Mouse (Mus musculus) small intestine, adult 2 months (tissue): ENCODE results near the gene Fggy. TPM values are rescaled to one million over a fixed set of nuclear protein-coding genes. Genes with fewer than 3 reads are reported as not detected.

Experiments used
- H3K27ac ChIP-seq: fragments of 200-500 bp; 2 replicates; pipeline ENCODE4 v1.5.1; 2012; ENCODE audit warnings: low read depth, low read length, control low read depth, inconsistent platforms; ENCODE audit not compliant: insufficient read depth
- H3K27me3 ChIP-seq: fragments of 200-500 bp; 2 replicates; pipeline ENCODE4 v1.6.1; 2012; ENCODE audit warnings: mild to moderate bottlenecking, moderate library complexity, low read length, inconsistent platforms; ENCODE audit not compliant: control insufficient read depth, insufficient read depth
- H3K36me3 ChIP-seq: fragments of 200-500 bp; 2 replicates; pipeline ENCODE4 v1.6.1; 2012; ENCODE audit warnings: mild to moderate bottlenecking, low read length, control low read depth, inconsistent platforms; ENCODE audit not compliant: control insufficient read depth, insufficient read depth
- H3K4me1 ChIP-seq: fragments of 200-500 bp; 2 replicates; pipeline ENCODE4 v1.6.1; 2012; ENCODE audit warnings: low read length, inconsistent platforms, mixed read lengths; ENCODE audit not compliant: control insufficient read depth, insufficient read depth, insufficient read length
- H3K4me3 ChIP-seq: fragments of 200-500 bp; 2 replicates; pipeline ENCODE4 v1.5.1; 2012; ENCODE audit warnings: low read depth, mild to moderate bottlenecking, control low read depth, inconsistent platforms, low read length, moderate library complexity
- CTCF ChIP-seq: fragments of 200-500 bp; IDR thresholded peaks from 2 replicates; pipeline ENCODE4 v1.5.1; 2012; ENCODE audit warnings: low read depth, mild to moderate bottlenecking, control low read depth, inconsistent platforms, low read length, moderate library complexity, mixed read lengths; ENCODE audit not compliant: insufficient replicate concordance, insufficient read length; ENCODE audit errors: extremely low read depth
- POLR2A ChIP-seq: fragments of 200-500 bp; IDR thresholded peaks from 2 replicates; pipeline ENCODE4 v1.6.1; 2012; ENCODE audit warnings: low read depth, mild to moderate bottlenecking, control low read depth, inconsistent platforms, low read length, moderate library complexity
- WGBS: fragments of 180-500 bp; shearing (Covaris S2); methylation state at CpG from one replicate; pipeline ENCODE4 v1.1.7; 2018; 5-methylcytosine and 5-hydroxymethylcytosine counted together
- polyA plus RNA-seq: library from polyadenylated mRNA; depleted of rRNA; stranded (reverse); fragments of >200 nt; gene quantifications from 2 replicates; pipeline ENCODE4 v1.2.3, GENCODE M21; 2012

Fggy gene
- polyA plus RNA-seq, 1 experiment, result 0.52 TPM

DNA sequence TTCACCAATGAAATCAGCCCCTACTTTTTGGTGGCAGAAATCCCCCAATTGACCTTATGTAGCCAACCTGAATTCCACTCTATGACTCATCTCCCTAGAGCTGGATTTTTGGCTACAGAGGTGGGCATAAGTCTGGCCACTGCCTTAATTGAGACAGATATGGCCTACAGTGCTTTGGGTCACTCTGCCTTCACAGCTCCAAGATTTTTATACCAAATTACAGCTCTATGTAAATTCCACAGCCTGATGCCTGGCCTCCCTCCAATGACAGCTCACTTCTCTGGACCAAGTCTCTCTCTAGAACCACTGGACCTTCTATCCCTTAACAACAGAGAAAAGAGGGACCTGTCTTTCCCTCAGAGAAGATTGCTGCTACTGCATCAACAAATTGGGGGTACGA lies 371.5 kb downstream of the Fggy start:
- Histone ChIP-seq H3K4me1 (peaks cover 4% of the 10 kb centered on the region), H3K4me3 (no peak overlapping the region), H3K27ac (no peak overlapping the region), H3K27me3 (no peaks in the 10 kb centered on the region), H3K36me3 (no peaks in the 10 kb centered on the region)
- no peak for TF ChIP-seq POLR2A
- no peak for TF ChIP-seq CTCF
- WGBS, result 94% methylated on average over 1 of the region's 1 CpGs

DNA sequence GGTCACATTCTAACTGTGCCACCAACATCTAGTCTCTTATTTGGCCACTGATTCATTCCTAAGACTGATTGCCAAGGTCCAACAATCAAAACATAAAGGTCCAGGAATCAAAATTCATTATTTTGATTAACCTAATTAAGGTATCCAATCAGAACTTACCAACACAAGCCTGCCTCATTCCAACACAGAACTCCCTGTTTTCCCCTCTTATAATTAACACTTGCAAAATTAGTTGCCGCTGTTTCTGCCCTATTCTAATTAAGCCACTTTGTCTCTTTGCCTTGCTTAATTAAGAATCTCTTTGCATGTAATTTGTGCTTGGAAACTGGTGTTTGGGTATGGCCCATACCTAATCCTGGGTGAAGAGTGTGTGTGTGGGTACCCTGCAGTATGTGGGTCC lies 372.6 kb downstream of the Fggy start:
- TF ChIP-seq CTCF (no peak), POLR2A (no peak)
- H3K27ac ChIP-seq, result no peak overlapping the region
- H3K36me3 ChIP-seq, result no peaks in the 10 kb centered on the region
- WGBS, result 95% methylated on average over 1 of the region's 1 CpGs
- H3K27me3 ChIP-seq, result no peaks in the 10 kb centered on the region
- H3K4me1 ChIP-seq, result peaks cover 10% of the 10 kb centered on the region
- H3K4me3 ChIP-seq, result no peak overlapping the region

DNA sequence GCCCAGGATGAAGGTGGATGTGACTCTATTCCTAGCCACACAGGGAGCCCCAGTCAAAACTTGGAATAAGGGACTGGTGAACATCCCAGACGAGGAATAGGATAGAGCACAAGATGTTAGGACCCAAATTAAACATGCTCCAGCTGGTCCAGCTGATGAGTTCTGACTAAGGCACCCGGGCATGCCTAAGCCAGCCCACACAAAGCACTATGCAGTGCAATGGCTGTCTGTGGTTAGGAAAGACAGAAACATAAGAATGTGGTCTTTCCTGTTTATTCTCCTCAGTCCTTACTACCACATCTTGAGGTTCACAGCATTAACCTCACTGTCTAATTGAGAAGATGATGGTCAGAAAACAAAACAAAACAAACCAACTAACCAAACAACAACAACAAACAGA lies 374.0 kb downstream of the Fggy start:
- no peak for TF ChIP-seq POLR2A
- TF ChIP-seq CTCF, result no peak
- 76% methylated on average over 2 of the region's 2 CpGs for WGBS

GRCm38 (mm10) chr4:95933801-95934356 lies 376.6 kb downstream of the Fggy start:
- Histone ChIP-seq H3K27ac (peak overlapping the region; percentile 95), H3K4me1 (peaks cover 14% of the 10 kb centered on the region; the same call in 1 of the 2 replicates), H3K4me3 (no peak overlapping the region), H3K36me3 (no peaks in the 10 kb centered on the region), H3K27me3 (no peaks in the 10 kb centered on the region)
- 28% methylated on average over 9 of the region's 9 CpGs for WGBS
- no peak for TF ChIP-seq CTCF
- TF ChIP-seq POLR2A, result no peak

More for the DNA sequence above, 374.0 kb downstream of the Fggy start:
- Histone ChIP-seq H3K36me3 (no peaks in the 10 kb centered on the region), H3K4me1 (peaks cover 12% of the 10 kb centered on the region; the same call in 1 of the 2 replicates), H3K4me3 (no peak overlapping the region), H3K27me3 (no peaks in the 10 kb centered on the region), H3K27ac (no peak overlapping the region)

DNA sequence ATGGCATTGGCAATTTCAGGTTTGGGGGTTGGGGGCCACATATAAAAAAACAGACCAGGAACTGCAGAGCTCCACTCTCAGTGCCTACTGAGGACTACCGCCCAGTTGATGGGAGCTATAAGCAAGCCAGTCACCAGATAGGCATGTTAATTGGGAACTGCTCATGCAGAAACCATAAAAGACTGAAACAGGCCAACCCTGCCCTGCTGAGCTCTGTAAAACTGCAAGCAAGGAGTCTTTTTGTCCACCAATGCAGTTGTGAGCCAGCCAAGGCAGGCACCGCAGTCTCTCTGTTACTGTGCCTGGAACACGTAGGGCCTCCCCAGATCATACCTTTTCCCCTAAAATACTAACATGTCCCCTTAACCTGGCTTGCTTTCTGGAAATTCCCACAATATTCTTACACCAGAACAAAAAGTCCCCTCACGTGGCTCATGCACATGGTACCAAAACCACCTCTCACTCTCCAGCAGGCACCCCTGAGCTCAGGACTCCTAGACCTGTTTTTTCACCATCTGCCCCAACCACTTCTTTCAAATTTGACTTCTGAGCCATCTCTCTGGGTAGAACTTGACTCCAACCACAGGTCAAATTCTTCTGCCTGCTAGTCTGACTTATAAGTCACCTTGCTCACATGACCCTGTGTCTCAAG lies 377.2 kb downstream of the Fggy start:
- Histone ChIP-seq H3K4me3 (no peak overlapping the region), H3K27ac (peak overlapping the region; percentile 95), H3K36me3 (no peaks in the 10 kb centered on the region), H3K27me3 (no peaks in the 10 kb centered on the region), H3K4me1 (peaks cover 15% of the 10 kb centered on the region; the same call in 1 of the 2 replicates)
- TF ChIP-seq POLR2A (no peak), CTCF (no peak)
- 33% methylated on average over 4 of the region's 4 CpGs for WGBS

- TF ChIP-seq CTCF (no peak), POLR2A (no peak)
- Histone ChIP-seq H3K4me3 (no peak overlapping the region), H3K27ac (no peak overlapping the region), H3K27me3 (no peaks in the 10 kb centered on the region), H3K4me1 (peaks cover 16% of the 10 kb centered on the region; the same call in 1 of the 2 replicates), H3K36me3 (no peaks in the 10 kb centered on the region)
- 25% methylated on average over 3 of the region's 3 CpGs for WGBS
These were observed 381.4 kb downstream of the Fggy start for GRCm38 (mm10) chr4:95938701-95939100.

- Histone ChIP-seq H3K27ac (no peak overlapping the region), H3K4me1 (no peaks in the 10 kb centered on the region), H3K4me3 (no peak overlapping the region), H3K36me3 (no peaks in the 10 kb centered on the region), H3K27me3 (no peaks in the 10 kb centered on the region)
- WGBS, result 82% methylated on average over 1 of the region's 1 CpGs
- TF ChIP-seq POLR2A (no peak), CTCF (no peak)
These were observed 390.6 kb downstream of the Fggy start for GRCm38 (mm10) chr4:95947896-95948295.

DNA sequence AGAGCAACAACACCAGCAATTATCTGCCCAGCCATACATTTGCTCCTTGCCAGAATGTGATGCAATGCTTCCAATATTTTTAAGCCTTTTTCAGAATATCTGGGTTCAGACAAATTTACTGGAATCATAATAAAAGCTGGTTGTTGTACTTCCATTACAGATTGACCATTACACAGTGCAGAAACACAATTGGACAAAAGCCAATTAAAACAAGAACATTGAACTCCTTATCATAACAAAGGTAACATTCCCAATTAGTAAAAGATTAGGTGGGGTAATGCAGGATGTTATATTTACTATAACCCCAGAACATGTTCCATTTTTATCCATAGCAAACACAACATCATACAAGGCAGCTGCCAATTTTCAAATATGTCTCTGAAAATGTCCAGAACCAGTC lies 396.0 kb downstream of the Fggy start:
- peaks cover 7% of the 10 kb centered on the region; the same call in 1 of the 2 replicates for H3K4me1 ChIP-seq
- H3K36me3 ChIP-seq, result no peaks in the 10 kb centered on the region

More for the DNA sequence above, 396.0 kb downstream of the Fggy start:
- TF ChIP-seq POLR2A (no peak), CTCF (no peak)
- H3K27me3 ChIP-seq, result no peaks in the 10 kb centered on the region
- H3K27ac ChIP-seq, result no peak overlapping the region
- H3K4me3 ChIP-seq, result no peak overlapping the region
